Mouse (Mus musculus): ENCODE measurements at regions not wholly inside any gene's neighbourhood (a gene's known extent, or its start where the extent isn't known, plus 50 kb on each side); places are given as distances from the start of the nearest gene placed in this dataset.

GRCm38 (mm10) chr12:29187619-29188018 is 340.6 kb upstream of the Myt1l start:
- TF ChIP-seq CTCF (conservative IDR thresholded peaks at IDR 0.05; ENCODE audit: insufficient read depth, insufficient read length, low read depth, low read length) (no peak), POLR2A (IDR thresholded peaks at IDR 0.05; ENCODE audit: low read depth, low read length) (no peak)

Data from kidney, adult 2 months (tissue).